Mouse (Mus musculus) cortical plate, adult 2 months (tissue): ENCODE measurements around the gene Sct.

Source experiments
- CTCF ChIP-seq: fragments of 200-500 bp; IDR thresholded peaks from 2 replicates; pipeline ENCODE4 v1.5.1; 2011; ENCODE audit warnings: mild to moderate bottlenecking, control low read depth, low read length; ENCODE audit not compliant: insufficient read depth; ENCODE audit errors: extremely low read depth
- POLR2A ChIP-seq: fragments of 200-500 bp; IDR thresholded peaks from 2 replicates; pipeline ENCODE4 v1.6.1; 2011; ENCODE audit warnings: mild to moderate bottlenecking, low read length, control low read depth; ENCODE audit not compliant: insufficient read depth; ENCODE audit errors: extremely low read depth

GRCm38 (mm10) chr7:141231111-141231510 lies 47.8 kb downstream of the Sct start:
- TF ChIP-seq POLR2A (no peak), CTCF (no peak)
